Mouse (Mus musculus) heart, embryonic 13.5 days (tissue): ENCODE results near the gene Gm15217. TPM values are rescaled to one million over a fixed set of nuclear protein-coding genes. Genes with fewer than 3 reads are reported as not detected.

Source experiments
- polyA plus RNA-seq: library from polyadenylated mRNA; unstranded; fragments of >200 nt; fragmentation: Nextera tagmentation; extraction: Ambion mirVana; gene quantifications from 2 replicates; pipeline ENCODE4 v1.2.1, GENCODE M21; 2015

Gene Gm15217
- polyA plus RNA-seq, 1 experiment from 2014 or later, result not detected

Other genes starting within 250 kb of the Gm15217 start
- gene Bmp4, start 11.3 kb downstream of the Gm15217 start, polyA plus RNA-seq, result 23.7 and 23.9 TPM in 2 replicates